Mouse (Mus musculus): ENCODE measurements around the gene Fbln2.
A peak's percentile ranks its signal among the peaks of the same experiment; 100 is the strongest.
"Not testable (repeated sequence)": the region's sequence is repeated elsewhere in the genome, so short reads cannot be mapped to it uniquely, and the experiment has no call there.

Gene Fbln2

GRCm38 (mm10) chr6:91212155-91212554 lies at the start of gene Fbln2:
Fbln2 (plus strand) TSS chr6:91212455.
- DNase-seq (ENCODE audit: low spot score in 2 of 2) = not testable (repeated sequence)

- DNase-seq (ENCODE audit: low spot score in 2 of 2) = no peak
Observed at GRCm38 (mm10) chr6:91163195-91163911, 48.9 kb upstream of the Fbln2 start.

- no peak for DNase-seq (ENCODE audit: low spot score in 2 of 2)
Observed at GRCm38 (mm10) chr6:91164584-91164983, 47.7 kb upstream of the Fbln2 start.

DNA sequence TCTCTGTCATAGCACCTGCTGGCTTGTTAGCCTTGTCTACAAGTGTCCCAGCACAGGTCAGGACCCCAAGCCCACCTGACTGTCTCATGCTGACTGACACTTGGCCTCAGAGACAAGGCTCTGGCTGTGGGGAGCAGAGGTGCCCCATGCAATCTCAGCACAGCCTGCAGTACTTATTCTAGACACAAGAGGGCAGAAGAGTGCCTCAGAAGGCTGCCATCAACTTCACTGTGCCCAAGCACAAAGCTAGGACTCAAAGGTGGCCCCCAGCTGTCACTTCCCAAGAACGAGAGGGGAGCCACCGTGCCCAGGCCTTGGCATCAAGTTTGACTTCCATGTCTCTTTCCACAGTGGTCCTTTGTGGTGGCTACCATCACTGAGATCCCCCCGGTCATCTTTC lies 47.0 kb upstream of the Fbln2 start:
- DNase-seq (ENCODE audit: low spot score in 2 of 2) = peak in 1 of 2 experiments; percentile 45

DNA sequence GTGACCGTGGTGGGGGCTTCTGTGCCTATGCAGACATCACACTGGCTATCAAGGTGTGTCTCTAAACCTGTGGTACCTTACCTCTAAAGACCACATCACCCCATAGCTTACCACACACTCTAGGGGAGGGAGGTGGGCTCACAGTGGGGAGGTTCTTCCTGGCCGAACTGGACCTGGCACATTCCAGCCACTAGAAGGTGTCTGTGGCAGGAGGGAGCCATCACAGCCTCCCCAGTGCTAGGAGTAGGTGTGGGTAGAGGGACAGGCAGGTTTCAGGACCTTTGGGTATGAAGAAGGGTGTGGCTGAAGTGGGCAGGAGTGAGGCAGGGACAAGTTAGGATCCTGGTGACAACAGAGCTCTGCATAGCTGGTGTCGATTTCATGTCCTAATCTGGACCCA lies 44.4 kb upstream of the Fbln2 start:
- no peak for DNase-seq (ENCODE audit: low spot score in 2 of 2)

GRCm38 (mm10) chr6:91169129-91169528 lies 43.1 kb upstream of the Fbln2 start:
- DNase-seq (ENCODE audit: low spot score in 2 of 2) = no peak

- DNase-seq (ENCODE audit: low spot score in 2 of 2) = no peak
Observed at GRCm38 (mm10) chr6:91171396-91171895, 40.8 kb upstream of the Fbln2 start.

GRCm38 (mm10) chr6:91172381-91172780 lies 39.9 kb upstream of the Fbln2 start:
- no peak for DNase-seq (ENCODE audit: low spot score in 2 of 2)

- peak in 1 of 2 experiments; percentile 27 for DNase-seq (ENCODE audit: low spot score in 2 of 2)
Observed at GRCm38 (mm10) chr6:91173221-91173880, 38.9 kb upstream of the Fbln2 start.

DNA sequence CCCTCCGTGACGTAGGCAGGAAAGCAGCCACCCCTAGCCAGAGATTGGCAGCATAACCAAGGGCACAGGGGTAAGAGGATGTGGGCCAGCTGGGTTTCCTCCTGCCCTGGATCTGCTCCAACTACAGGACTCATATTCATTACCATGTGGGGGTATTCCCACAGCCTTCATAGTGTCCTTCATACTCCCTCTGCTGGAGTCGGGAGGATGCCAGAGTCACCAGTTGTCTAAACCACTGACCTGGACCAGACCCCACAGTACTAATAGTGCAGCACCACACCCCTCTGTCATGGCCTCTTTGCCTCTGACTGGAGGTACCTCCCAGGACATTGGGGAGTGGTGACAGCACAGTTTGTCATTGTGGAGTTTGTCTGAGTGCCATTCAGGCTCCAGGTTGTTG lies 38.0 kb upstream of the Fbln2 start:
- no peak for DNase-seq (ENCODE audit: low spot score in 2 of 2)

DNA sequence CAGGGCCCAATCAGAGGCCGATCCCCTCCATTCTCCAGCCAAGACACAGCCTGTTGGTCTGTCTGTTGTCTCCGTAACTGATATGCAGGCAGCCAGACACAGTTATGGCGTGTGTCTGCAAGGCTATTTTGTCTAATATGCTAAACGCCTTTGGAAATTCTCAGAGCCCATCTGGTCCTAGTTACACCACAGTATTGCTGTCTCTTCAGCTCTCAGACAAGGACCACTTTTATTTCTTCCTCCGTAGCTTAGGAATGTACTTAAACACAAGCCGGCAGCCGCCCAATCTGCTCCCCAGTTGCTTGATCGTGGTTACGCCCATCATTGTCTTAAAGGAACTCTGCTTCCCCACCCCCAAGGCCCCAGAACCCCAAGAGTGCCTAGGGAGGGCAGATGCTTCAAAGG lies 31.5 kb upstream of the Fbln2 start:
- no peak for DNase-seq (ENCODE audit: low spot score in 2 of 2)

GRCm38 (mm10) chr6:91181320-91181719 lies 30.9 kb upstream of the Fbln2 start:
- peak in 1 of 2 experiments; percentile 31 for DNase-seq (ENCODE audit: low spot score in 2 of 2)

DNA sequence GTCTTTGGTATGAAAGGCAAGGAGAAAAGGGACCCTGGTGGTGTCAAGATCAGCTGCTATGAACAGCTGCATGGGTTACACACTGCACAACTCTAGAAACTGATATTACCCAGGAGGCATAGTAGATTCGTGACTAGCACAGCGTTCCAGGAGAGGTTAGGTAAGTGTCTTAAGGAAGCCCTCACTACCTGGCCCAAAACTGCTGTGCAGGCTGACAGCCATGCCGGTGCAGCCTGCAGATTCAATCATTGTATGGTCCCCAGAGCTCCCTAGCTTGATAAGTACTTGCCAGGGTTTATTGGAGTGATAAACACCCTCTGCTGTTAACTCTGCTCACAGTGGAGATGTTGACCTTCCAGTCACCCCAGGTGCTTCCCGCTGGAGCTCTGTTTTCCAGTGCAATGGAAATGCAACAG lies 30.2 kb upstream of the Fbln2 start:
- DNase-seq (ENCODE audit: low spot score in 2 of 2) = no peak

DNA sequence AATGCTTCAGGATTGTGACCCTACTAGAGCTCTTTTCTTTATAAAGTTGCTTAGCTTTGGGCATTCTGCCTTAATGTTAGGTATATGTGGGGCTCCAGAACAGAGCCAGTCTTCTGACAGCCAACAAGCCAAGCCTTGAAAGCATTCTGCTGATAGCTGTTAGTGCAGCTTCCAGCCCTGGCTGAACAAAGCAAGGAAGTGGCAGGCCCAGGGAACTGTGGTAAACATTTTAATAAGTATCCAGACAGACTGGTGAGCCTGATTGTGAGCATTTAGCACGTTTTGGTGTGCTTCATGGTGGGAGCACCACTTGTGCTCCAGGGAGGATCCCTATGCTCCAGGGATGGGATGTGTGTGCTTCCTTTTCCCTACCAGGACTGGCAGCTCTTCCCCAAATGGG lies 29.2 kb upstream of the Fbln2 start:
- DNase-seq (ENCODE audit: low spot score in 2 of 2) = no peak

DNA sequence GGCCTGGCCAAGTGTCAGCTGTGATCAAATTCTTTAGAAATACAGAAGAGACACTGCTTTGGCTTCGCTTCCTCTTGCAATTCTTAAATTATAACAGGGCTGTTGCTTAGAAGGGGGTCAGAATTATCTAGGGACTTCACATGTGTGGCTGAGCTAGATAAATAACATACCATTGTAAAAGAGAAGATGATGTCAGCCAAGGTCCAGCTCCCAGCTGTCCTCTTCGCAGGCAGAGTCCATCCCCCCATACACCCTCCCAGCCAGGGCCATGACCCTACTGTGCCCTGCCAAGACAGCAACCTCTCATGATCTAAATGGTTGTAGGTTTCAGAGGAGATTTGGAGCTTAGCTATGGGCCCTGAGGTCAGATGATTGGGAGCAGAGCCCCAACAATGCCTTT lies 28.3 kb upstream of the Fbln2 start:
- no peak for DNase-seq (ENCODE audit: low spot score in 2 of 2)

- DNase-seq (ENCODE audit: low spot score in 2 of 2) = no peak
Observed at GRCm38 (mm10) chr6:91184776-91185175, 27.5 kb upstream of the Fbln2 start.

DNA sequence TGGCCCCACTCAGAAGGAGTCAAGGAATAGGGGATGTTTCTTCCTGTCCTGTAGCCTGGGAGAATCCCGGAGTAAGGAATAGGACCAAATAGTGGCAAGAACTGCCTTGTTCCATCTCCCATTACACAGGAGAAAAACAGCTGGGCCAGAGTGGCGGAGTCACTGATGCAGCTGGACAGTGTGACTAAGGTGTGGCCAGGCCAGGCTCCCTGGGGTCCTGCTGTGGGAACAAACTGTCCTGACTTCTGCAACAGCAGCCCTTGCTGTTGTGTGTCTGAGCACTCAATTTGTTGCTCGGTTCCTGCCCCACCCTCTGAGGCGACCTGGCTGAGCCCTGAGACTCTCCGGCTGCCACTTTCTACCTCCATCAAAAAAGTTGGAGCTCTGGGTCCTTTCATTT lies 26.8 kb upstream of the Fbln2 start:
- DNase-seq (ENCODE audit: low spot score in 2 of 2) = no peak

GRCm38 (mm10) chr6:91186161-91186931 lies 25.9 kb upstream of the Fbln2 start:
- no peak for DNase-seq (ENCODE audit: low spot score in 2 of 2)

GRCm38 (mm10) chr6:91186934-91187333 lies 25.3 kb upstream of the Fbln2 start:
- no peak for DNase-seq (ENCODE audit: low spot score in 2 of 2)

- DNase-seq (ENCODE audit: low spot score in 2 of 2) = no peak
Observed at GRCm38 (mm10) chr6:91187871-91188270, 24.4 kb upstream of the Fbln2 start.

- no peak for DNase-seq (ENCODE audit: low spot score in 2 of 2)
Observed at GRCm38 (mm10) chr6:91189971-91190370, 22.3 kb upstream of the Fbln2 start.

- no peak for DNase-seq (ENCODE audit: low spot score in 2 of 2)
Observed at GRCm38 (mm10) chr6:91191465-91191864, 20.8 kb upstream of the Fbln2 start.

Data from urinary bladder, adult 18-20 months (tissue).